Mouse (Mus musculus): ENCODE measurements around the gene Med17. TPM values are rescaled to one million over a fixed set of nuclear protein-coding genes. Genes with fewer than 3 reads are reported as not detected.
A peak's percentile ranks its signal among the peaks of the same experiment; 100 is the strongest.
"Not testable (repeated sequence)": the region's sequence is repeated elsewhere in the genome, so short reads cannot be mapped to it uniquely, and the experiment has no call there.

Med17 gene
- polyA plus RNA-seq, 1 experiment from 2014 or later, result 40.1 TPM

GRCm38 (mm10) chr9:15306398-15307119 lies 26.8 kb upstream of the Med17 start, which contains the start of gene 4931406C07Rik:
TSS of gene 4931406C07Rik (minus strand) at chr9:15306448.
- H3K9ac ChIP-seq, result peak within 1 kb of the TSS; percentile 97
- no peaks in the 10 kb centered on the region for H3K9me3 ChIP-seq (replicated peaks)
- H3K4me1 ChIP-seq, result peaks cover 29% of the 10 kb centered on the region
- H3K4me2 ChIP-seq, result peak within 1 kb of the TSS; percentile 88
- under 1% methylated on average over 35 of the region's 35 CpGs for WGBS
- peak within 1 kb of the TSS; percentile 91 for H3K27ac ChIP-seq
- H3K4me3 ChIP-seq, result peak within 1 kb of the TSS; percentile 88
- peak; percentile 87 for ATAC-seq
- H3K36me3 ChIP-seq (ENCODE audit: poor library complexity, severe bottlenecking), result peaks cover 32% of the 10 kb centered on the region
- no peaks in the 10 kb centered on the region for H3K27me3 ChIP-seq

GRCm38 (mm10) chr9:15305503-15306397 lies 26.0 kb upstream of the Med17 start, which contains the start of gene Taf1d:
TSS of gene Taf1d (plus strand) at chr9:15306214.
- 13% methylated on average over 43 of the region's 45 CpGs for WGBS
- Histone ChIP-seq H3K4me3 (peak within 1 kb of the TSS; percentile 88), H3K9me3 (replicated peaks) (no peaks in the 10 kb centered on the region), H3K36me3 (ENCODE audit: poor library complexity, severe bottlenecking) (peaks cover 27% of the 10 kb centered on the region), H3K4me2 (peak within 1 kb of the TSS; percentile 88), H3K4me1 (peaks cover 29% of the 10 kb centered on the region), H3K27ac (peak within 1 kb of the TSS; percentile 91), H3K27me3 (no peaks in the 10 kb centered on the region), H3K9ac (peak within 1 kb of the TSS; percentile 97)
- peak; percentile 99 for ATAC-seq

GRCm38 (mm10) chr9:15302881-15303280 lies 23.1 kb upstream of the Med17 start:
- Histone ChIP-seq H3K4me3 (no peak overlapping the region), H3K27ac (no peak overlapping the region), H3K36me3 (ENCODE audit: poor library complexity, severe bottlenecking) (0 out of 2 replicates have a peak, but pooled peaks cover 3% of the 10 kb centered on the region), H3K9ac (no peak overlapping the region), H3K4me1 (peaks cover 13% of the 10 kb centered on the region), H3K27me3 (no peaks in the 10 kb centered on the region), H3K9me3 (replicated peaks) (no peaks in the 10 kb centered on the region), H3K4me2 (no peak overlapping the region)
- ATAC-seq, result no peak
- 66% methylated on average over 2 of the region's 2 CpGs for WGBS

GRCm38 (mm10) chr9:15302006-15302405 lies 22.3 kb upstream of the Med17 start:
- WGBS, result 73% methylated on average over 6 of the region's 6 CpGs
- not testable (repeated sequence) for H3K27ac ChIP-seq; H3K27me3 ChIP-seq; H3K4me1 ChIP-seq; H3K4me2 ChIP-seq; H3K9me3 ChIP-seq (replicated peaks); H3K36me3 ChIP-seq (ENCODE audit: poor library complexity, severe bottlenecking); ATAC-seq; H3K4me3 ChIP-seq; H3K9ac ChIP-seq

- WGBS, result 58% methylated on average over 6 of the region's 6 CpGs
- Histone ChIP-seq H3K27ac (peak overlapping the region; percentile 31; the same call in 1 of the 2 replicates), H3K4me2 (no peak overlapping the region), H3K9me3 (replicated peaks) (no peaks in the 10 kb centered on the region), H3K9ac (no peak overlapping the region), H3K4me1 (no peaks in the 10 kb centered on the region), H3K36me3 (ENCODE audit: poor library complexity, severe bottlenecking) (no peaks in the 10 kb centered on the region), H3K27me3 (no peaks in the 10 kb centered on the region), H3K4me3 (no peak overlapping the region)
- no peak for ATAC-seq
Measured at GRCm38 (mm10) chr9:15301399-15301798, 21.7 kb upstream of the Med17 start.

GRCm38 (mm10) chr9:15300056-15300455 lies 20.3 kb upstream of the Med17 start:
- H3K9ac ChIP-seq, result no peak overlapping the region
- no peaks in the 10 kb centered on the region for H3K9me3 ChIP-seq (replicated peaks)
- no peak overlapping the region for H3K4me2 ChIP-seq
- no peaks in the 10 kb centered on the region for H3K36me3 ChIP-seq (ENCODE audit: poor library complexity, severe bottlenecking)
- H3K27ac ChIP-seq, result no peak overlapping the region
- H3K4me1 ChIP-seq, result no peaks in the 10 kb centered on the region
- no peak for ATAC-seq
- WGBS, result 89% methylated on average over 5 of the region's 5 CpGs
- H3K27me3 ChIP-seq, result no peaks in the 10 kb centered on the region
- H3K4me3 ChIP-seq, result no peak overlapping the region

GRCm38 (mm10) chr9:15298451-15298850 lies 18.7 kb upstream of the Med17 start:
- H3K27me3 ChIP-seq, result no peaks in the 10 kb centered on the region
- no peak overlapping the region for H3K9ac ChIP-seq
- no peaks in the 10 kb centered on the region for H3K36me3 ChIP-seq (ENCODE audit: poor library complexity, severe bottlenecking)
- H3K4me3 ChIP-seq, result no peak overlapping the region
- H3K9me3 ChIP-seq (replicated peaks), result no peaks in the 10 kb centered on the region
- WGBS, result 77% methylated on average over 2 of the region's 2 CpGs
- no peak overlapping the region for H3K4me2 ChIP-seq
- ATAC-seq, result no peak
- no peaks in the 10 kb centered on the region for H3K4me1 ChIP-seq
- H3K27ac ChIP-seq, result no peak overlapping the region

- WGBS, result 86% methylated on average over 7 of the region's 7 CpGs
- no peaks in the 10 kb centered on the region for H3K9me3 ChIP-seq (replicated peaks)
Measured at GRCm38 (mm10) chr9:15297112-15297511, 17.4 kb upstream of the Med17 start.

GRCm38 (mm10) chr9:15289251-15289650 lies 9.5 kb upstream of the Med17 start:
- H3K36me3 ChIP-seq (ENCODE audit: poor library complexity, severe bottlenecking), result peaks cover 3% of the 10 kb centered on the region; the same call in 1 of the 2 replicates
- WGBS, result 97% methylated on average over 6 of the region's 6 CpGs
- no peak overlapping the region for H3K4me2 ChIP-seq
- H3K27me3 ChIP-seq, result no peaks in the 10 kb centered on the region
- H3K9me3 ChIP-seq (replicated peaks), result no peaks in the 10 kb centered on the region
- H3K4me1 ChIP-seq, result no peaks in the 10 kb centered on the region
- no peak for ATAC-seq
- H3K27ac ChIP-seq, result no peak overlapping the region
- H3K4me3 ChIP-seq, result no peak overlapping the region
- no peak overlapping the region for H3K9ac ChIP-seq

More at GRCm38 (mm10) chr9:15297112-15297511, 17.4 kb upstream of the Med17 start:
- Histone ChIP-seq H3K36me3 (ENCODE audit: poor library complexity, severe bottlenecking) (no peaks in the 10 kb centered on the region), H3K27ac (no peak overlapping the region), H3K4me2 (no peak overlapping the region), H3K4me1 (no peaks in the 10 kb centered on the region), H3K4me3 (no peak overlapping the region), H3K9ac (no peak overlapping the region), H3K27me3 (no peaks in the 10 kb centered on the region)
- ATAC-seq, result no peak

GRCm38 (mm10) chr9:15288402-15288801 lies 8.7 kb upstream of the Med17 start:
- Histone ChIP-seq H3K9ac (no peak overlapping the region), H3K27ac (no peak overlapping the region), H3K4me2 (no peak overlapping the region), H3K27me3 (no peaks in the 10 kb centered on the region), H3K4me1 (no peaks in the 10 kb centered on the region), H3K9me3 (replicated peaks) (no peaks in the 10 kb centered on the region), H3K36me3 (ENCODE audit: poor library complexity, severe bottlenecking) (peaks cover 3% of the 10 kb centered on the region; the same call in 1 of the 2 replicates), H3K4me3 (no peak overlapping the region)
- 93% methylated on average over 3 of the region's 3 CpGs for WGBS
- no peak for ATAC-seq

- no peak overlapping the region for H3K9ac ChIP-seq
- H3K4me1 ChIP-seq, result no peaks in the 10 kb centered on the region
- no peak overlapping the region for H3K4me2 ChIP-seq
- no peak for ATAC-seq
- no peak overlapping the region for H3K4me3 ChIP-seq
- H3K9me3 ChIP-seq (replicated peaks), result no peaks in the 10 kb centered on the region
- no peaks in the 10 kb centered on the region for H3K27me3 ChIP-seq
- peaks cover 3% of the 10 kb centered on the region; the same call in 1 of the 2 replicates for H3K36me3 ChIP-seq (ENCODE audit: poor library complexity, severe bottlenecking)
- 50% methylated on average over 6 of the region's 6 CpGs for WGBS
- no peak overlapping the region for H3K27ac ChIP-seq
Measured at GRCm38 (mm10) chr9:15287846-15288245, 8.1 kb upstream of the Med17 start.

GRCm38 (mm10) chr9:15285443-15285842 lies 5.7 kb upstream of the Med17 start:
- H3K36me3 ChIP-seq (ENCODE audit: poor library complexity, severe bottlenecking), result peaks cover 1% of the 10 kb centered on the region; the same call in 1 of the 2 replicates
- no peaks in the 10 kb centered on the region for H3K9me3 ChIP-seq (replicated peaks)
- no peak overlapping the region for H3K4me2 ChIP-seq
- H3K9ac ChIP-seq, result no peak overlapping the region
- H3K27ac ChIP-seq, result no peak overlapping the region
- H3K4me1 ChIP-seq, result peaks cover 12% of the 10 kb centered on the region
- H3K27me3 ChIP-seq, result no peaks in the 10 kb centered on the region
- ATAC-seq, result no peak
- WGBS, result 67% methylated on average over 3 of the region's 3 CpGs
- no peak overlapping the region for H3K4me3 ChIP-seq

Data from forebrain, embryonic 13.5 days (tissue).